Comparison of ENCODE assay signal across 13 mouse cellular contexts in genomic region chr7:113960841-113961499, GRCm38 (mm10).
A peak's percentile ranks its signal among the peaks of the same experiment; 100 is the strongest.
DNase-seq lines count a peak whose midpoint lies in the region; ATAC-seq and TF ChIP-seq lines count a peak whose summit lies in the region.
"Had no signal": no experiment of that assay in that cellular context is flagged by ENCODE, and none has a peak within 500 bp of the region (broad histone marks: within the 10 kb centered on the region; RNA-seq: fewer than 3 reads in every experiment).

No protein-coding gene starts in this region.

- no peak overlapping the region for H3K4me3 ChIP-seq in forebrain, embryonic 13.5 days
- no peak overlapping the region for H3K4me3 ChIP-seq in forebrain, embryonic 10.5 days
- H3K4me3 ChIP-seq in layer of hippocampus, adult 2 months: no peak overlapping the region
- no peak overlapping the region for H3K4me3 ChIP-seq in cortical plate, adult 2 months (ENCODE audit: insufficient read depth, low read length)
- no peak overlapping the region for H3K4me3 ChIP-seq in lung, postnatal 0 days (ENCODE audit: low read depth, low read length)
- H3K4me3 ChIP-seq: embryonic facial prominence, embryonic 12.5 days; kidney, embryonic 15.5 days; limb, embryonic 10.5 days; myocyte had no signal

- TF ChIP-seq POLR2A in cortical plate, adult 2 months (IDR thresholded peaks at IDR 0.05; ENCODE audit: extremely low read depth, insufficient read depth, low read length): no peak

- H3K36me3 ChIP-seq in forebrain, embryonic 13.5 days (ENCODE audit: poor library complexity, severe bottlenecking): no peaks in the 10 kb centered on the region
- H3K36me3 ChIP-seq in forebrain, embryonic 10.5 days (replicated peaks): no peaks in the 10 kb centered on the region
- H3K36me3 ChIP-seq in lung, postnatal 0 days (ENCODE audit: insufficient read depth, low read length): no peaks in the 10 kb centered on the region
- H3K36me3 ChIP-seq: embryonic facial prominence, embryonic 12.5 days; kidney, embryonic 15.5 days; limb, embryonic 10.5 days had no signal

- H3K4me2 ChIP-seq in forebrain, embryonic 13.5 days: no peak overlapping the region
- H3K4me2 ChIP-seq in lung, postnatal 0 days (replicated peaks; ENCODE audit: low read depth, low read length): no peak overlapping the region
- H3K4me2 ChIP-seq: embryonic facial prominence, embryonic 12.5 days; kidney, embryonic 15.5 days had no signal

- no peak for DNase-seq in forebrain, embryonic 10.5 days (ENCODE audit: extremely low spot score, low spot score)
- DNase-seq in layer of hippocampus, adult 2 months (ENCODE audit: low spot score in 2 of 2): peak; percentile 33 to 41
- no peak for DNase-seq in layer of hippocampus, postnatal 10 days (ENCODE audit: low spot score in 2 of 2)
- peak; percentile 91 for DNase-seq in lung, postnatal 0 days (ENCODE audit: low spot score)
- no peak for DNase-seq in spleen, postnatal 14 days (ENCODE audit: low spot score in 2 of 2)
- no peak for DNase-seq in adrenal gland, postnatal 4 days (ENCODE audit: low spot score in 2 of 2)

- TF ChIP-seq CTCF in layer of hippocampus, adult 2 months (conservative IDR thresholded peaks at IDR 0.05): no peak
- TF ChIP-seq CTCF in cortical plate, adult 2 months (IDR thresholded peaks at IDR 0.05; ENCODE audit: extremely low read depth, insufficient read depth, low read length): no peak
- no peak for TF ChIP-seq CTCF in lung, postnatal 0 days (IDR thresholded peaks at IDR 0.05)

- H3K27ac ChIP-seq in forebrain, embryonic 13.5 days: no peak overlapping the region
- H3K27ac ChIP-seq in forebrain, embryonic 10.5 days: no peak overlapping the region
- peak overlapping the region; percentile 84 for H3K27ac ChIP-seq in layer of hippocampus, adult 2 months
- 0 out of 2 replicates have a peak overlapping the region, but pooled peaks have one; percentile 27 for H3K27ac ChIP-seq in cortical plate, adult 2 months (ENCODE audit: insufficient read depth, low read length)
- peak overlapping the region; percentile 75 for H3K27ac ChIP-seq in lung, postnatal 0 days (ENCODE audit: low read length)
- H3K27ac ChIP-seq: embryonic facial prominence, embryonic 12.5 days; kidney, embryonic 15.5 days; limb, embryonic 10.5 days; macrophage had no signal

- 53% methylated on average over 9 of the region's 9 CpGs for WGBS in forebrain, embryonic 13.5 days
- WGBS in forebrain, embryonic 10.5 days: 73% methylated on average over 9 of the region's 9 CpGs
- WGBS in lung, postnatal 0 days: 48% methylated on average over 9 of the region's 9 CpGs

- H3K9ac ChIP-seq in forebrain, embryonic 13.5 days: no peak overlapping the region
- no peak overlapping the region for H3K9ac ChIP-seq in lung, postnatal 0 days (replicated peaks; ENCODE audit: low read depth)
- H3K9ac ChIP-seq: embryonic facial prominence, embryonic 12.5 days; kidney, embryonic 15.5 days had no signal

- no peaks in the 10 kb centered on the region for H3K9me3 ChIP-seq in forebrain, embryonic 13.5 days (replicated peaks)
- H3K9me3 ChIP-seq in forebrain, embryonic 10.5 days: no peaks in the 10 kb centered on the region
- no peaks in the 10 kb centered on the region for H3K9me3 ChIP-seq in lung, postnatal 0 days (ENCODE audit: low read length)
- H3K9me3 ChIP-seq: embryonic facial prominence, embryonic 12.5 days; kidney, embryonic 15.5 days; limb, embryonic 10.5 days had no signal

- peak; percentile 50; the same call in 1 of the 2 replicates for ATAC-seq in forebrain, embryonic 13.5 days
- ATAC-seq in lung, postnatal 0 days: peak; percentile 76

- no peaks in the 10 kb centered on the region for H3K27me3 ChIP-seq in forebrain, embryonic 13.5 days
- no peaks in the 10 kb centered on the region for H3K27me3 ChIP-seq in forebrain, embryonic 10.5 days (ENCODE audit: poor library complexity, severe bottlenecking)
- no peaks in the 10 kb centered on the region for H3K27me3 ChIP-seq in lung, postnatal 0 days (replicated peaks; ENCODE audit: insufficient read depth, low read length)
- H3K27me3 ChIP-seq: embryonic facial prominence, embryonic 12.5 days; kidney, embryonic 15.5 days had no signal

- peak; percentile 73 for TF ChIP-seq EP300 in lung, postnatal 0 days (IDR thresholded peaks at IDR 0.05)

- H3K4me1 ChIP-seq in forebrain, embryonic 13.5 days: 0 out of 2 replicates have a peak, but pooled peaks cover 10% of the 10 kb centered on the region
- 0 out of 2 replicates have a peak, but pooled peaks cover 3% of the 10 kb centered on the region for H3K4me1 ChIP-seq in forebrain, embryonic 10.5 days
- H3K4me1 ChIP-seq in cortical plate, adult 2 months (ENCODE audit: control insufficient read depth, insufficient read depth, low read length): peaks cover 11% of the 10 kb centered on the region
- H3K4me1 ChIP-seq in lung, postnatal 0 days (ENCODE audit: insufficient read depth, low read depth, low read length): no peaks in the 10 kb centered on the region
- H3K4me1 ChIP-seq: embryonic facial prominence, embryonic 12.5 days; kidney, embryonic 15.5 days; limb, embryonic 10.5 days had no signal

Comparison
In these comparisons a context has a peak if more than half of its experiments do, and no peak if none do; other contexts are left out.
1. DNase-seq: peak in layer of hippocampus, adult 2 months (2 of 2) and lung, postnatal 0 days (single experiment); none in forebrain, embryonic 10.5 days (single experiment), layer of hippocampus, postnatal 10 days (0 of 2), spleen, postnatal 14 days (0 of 2) and adrenal gland, postnatal 4 days (0 of 2).
2. H3K27ac ChIP-seq: peak in layer of hippocampus, adult 2 months (single experiment), cortical plate, adult 2 months (single experiment) and lung, postnatal 0 days (single experiment); none in forebrain, embryonic 13.5 days (single experiment) and forebrain, embryonic 10.5 days (single experiment).